Mouse (Mus musculus) neural tube, embryonic 15.5 days (tissue): ENCODE data around the gene Rfx7. TPM values are rescaled to one million over a fixed set of nuclear protein-coding genes. Genes with fewer than 3 reads are reported as not detected.
A peak's percentile ranks its signal among the peaks of the same experiment; 100 is the strongest.

ENCODE experiments used
- ATAC-seq: fragments of 200-750 bp; cut with Nextera tagmentation; 2 replicates; pipeline ENCODE4 v1.8.0; 2017; ENCODE audit warnings: mild to moderate bottlenecking, moderate TSS enrichment, moderate library complexity; ENCODE audit not compliant: low FRiP score
- H3K27ac ChIP-seq: fragments of 300-500 bp; sonication (generic); replicated peaks from 2 replicates; pipeline ENCODE4 v1.5.1; 2015; ENCODE audit warnings: mild to moderate bottlenecking, inconsistent platforms
- H3K27me3 ChIP-seq: fragments of 300-500 bp; sonication (generic); replicated peaks from 2 replicates; pipeline ENCODE4 v1.6.1; 2015; ENCODE audit warnings: inconsistent platforms
- H3K36me3 ChIP-seq: fragments of 300-500 bp; sonication (generic); 2 replicates; pipeline ENCODE4 v1.6.1; 2015; ENCODE audit warnings: inconsistent platforms
- H3K4me1 ChIP-seq: fragments of 300-500 bp; sonication (generic); 2 replicates; pipeline ENCODE4 v1.6.1; 2015; ENCODE audit warnings: inconsistent platforms
- H3K4me2 ChIP-seq: fragments of 300-500 bp; sonication (generic); 2 replicates; pipeline ENCODE4 v1.6.1; 2015; ENCODE audit warnings: inconsistent platforms, mild to moderate bottlenecking, moderate library complexity
- H3K4me3 ChIP-seq: fragments of 300-500 bp; sonication (generic); replicated peaks from 2 replicates; pipeline ENCODE4 v1.5.1; 2015; ENCODE audit warnings: mild to moderate bottlenecking, inconsistent platforms
- H3K9ac ChIP-seq: fragments of 300-500 bp; sonication (generic); replicated peaks from 2 replicates; pipeline ENCODE4 v1.6.1; 2015; ENCODE audit warnings: mild to moderate bottlenecking, inconsistent platforms
- H3K9me3 ChIP-seq: fragments of 300-500 bp; sonication (generic); replicated peaks from 2 replicates; pipeline ENCODE4 v1.6.1; 2016; ENCODE audit warnings: inconsistent platforms
- WGBS: fragments of 180-500 bp; shearing (Covaris S2); methylation state at CpG from one replicate; pipeline ENCODE4 v1.1.7; 2015; ENCODE audit warnings: mixed read lengths; 5-methylcytosine and 5-hydroxymethylcytosine counted together
- polyA plus RNA-seq: library from polyadenylated mRNA; unstranded; fragments of >200 nt; fragmentation: Nextera tagmentation; extraction: Ambion mirVana; gene quantifications from 2 replicates; pipeline ENCODE4 v1.2.1, GENCODE M21; 2015

Gene Rfx7
- 13.7 and 14.7 TPM in 2 replicates for polyA plus RNA-seq

DNA sequence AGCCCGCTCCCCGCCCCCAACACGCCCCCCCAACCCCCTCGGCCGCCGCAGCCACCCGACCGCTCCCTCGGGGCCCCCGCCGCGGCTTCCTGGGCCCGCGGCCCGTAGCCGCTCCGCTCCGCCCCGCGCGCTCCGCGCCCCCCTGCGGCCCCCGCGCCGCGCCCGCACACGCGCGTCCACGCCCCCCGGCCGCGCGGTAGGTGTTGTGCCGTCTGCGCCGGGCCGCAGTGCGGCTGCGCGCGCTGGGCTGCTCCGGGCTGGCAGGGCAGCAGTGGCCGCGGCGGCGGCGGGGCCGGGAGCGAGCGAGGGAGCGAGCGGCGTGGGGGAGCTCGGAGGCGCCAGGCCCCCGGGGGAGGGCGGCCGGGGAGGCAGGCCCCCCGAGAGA lies at the start of gene Rfx7:
TSS of gene Rfx7 (plus strand) at position 245 of the 385 bp plus-strand sequence.
- WGBS: 2% methylated on average over 52 of the region's 63 CpGs

DNA sequence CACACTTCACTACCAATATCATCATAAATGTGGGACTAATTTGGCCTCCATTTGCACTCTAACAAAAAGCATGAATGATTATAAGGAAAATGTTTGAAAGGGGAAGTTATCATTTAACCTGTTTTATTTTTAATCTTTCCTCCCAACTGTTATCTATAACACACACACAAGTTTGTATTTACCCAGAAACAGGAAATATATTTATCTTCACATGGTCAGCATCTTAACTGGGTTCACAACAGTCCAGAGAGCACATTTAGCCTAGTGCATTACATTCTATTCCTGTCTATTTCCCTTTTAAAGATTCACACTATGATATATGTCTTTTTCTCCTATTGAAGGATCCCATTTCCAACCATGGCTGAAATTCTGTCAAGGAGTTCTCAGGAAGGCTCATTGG lies 43.5 kb upstream of the Rfx7 start:
- H3K27ac ChIP-seq: no peak overlapping the region
- peaks cover 16% of the 10 kb centered on the region for H3K4me1 ChIP-seq
- no peak for ATAC-seq
- H3K4me3 ChIP-seq: no peak overlapping the region
- H3K4me2 ChIP-seq: no peak overlapping the region
- H3K36me3 ChIP-seq: no peaks in the 10 kb centered on the region; the same call in 1 of the 2 replicates
- H3K9me3 ChIP-seq: no peaks in the 10 kb centered on the region
- H3K9ac ChIP-seq: no peak overlapping the region
- H3K27me3 ChIP-seq: no peaks in the 10 kb centered on the region

More for the DNA sequence above, at the start of gene Rfx7:
- Histone ChIP-seq H3K27me3 (no peaks in the 10 kb centered on the region), H3K9me3 (no peaks in the 10 kb centered on the region), H3K9ac (peak within 1 kb of the TSS; percentile 97), H3K4me1 (peaks cover 19% of the 10 kb centered on the region), H3K4me3 (peak within 1 kb of the TSS; percentile 94), H3K4me2 (peak within 1 kb of the TSS; percentile 62), H3K36me3 (no peaks in the 10 kb centered on the region), H3K27ac (peak within 1 kb of the TSS; percentile 100)
- ATAC-seq: peak; percentile 92

DNA sequence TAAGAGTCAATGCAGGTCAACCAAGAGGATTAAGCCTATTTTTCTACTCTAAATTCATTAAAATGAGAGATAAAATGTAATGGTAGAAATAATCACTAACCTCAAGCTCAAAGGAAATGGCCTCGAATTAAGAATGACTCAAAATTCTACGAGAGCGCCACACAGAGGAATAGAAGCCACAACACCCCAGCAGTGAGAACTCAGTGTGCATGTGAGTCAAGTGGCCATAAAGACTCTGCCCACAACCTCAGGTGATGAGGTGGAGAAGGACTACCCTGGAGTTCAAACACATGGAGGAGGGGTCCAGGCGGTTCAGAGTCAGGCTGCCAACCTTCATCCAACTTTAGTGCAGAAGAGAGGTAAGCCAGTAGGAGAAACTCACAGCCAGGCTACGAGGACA lies 42.9 kb upstream of the Rfx7 start:
- Histone ChIP-seq H3K4me3 (no peak overlapping the region), H3K9ac (no peak overlapping the region), H3K36me3 (no peaks in the 10 kb centered on the region; the same call in 1 of the 2 replicates), H3K27me3 (no peaks in the 10 kb centered on the region), H3K4me2 (no peak overlapping the region), H3K27ac (no peak overlapping the region), H3K4me1 (peaks cover 16% of the 10 kb centered on the region), H3K9me3 (no peaks in the 10 kb centered on the region)
- no peak for ATAC-seq
- 96% methylated on average over 5 of the region's 5 CpGs for WGBS

DNA sequence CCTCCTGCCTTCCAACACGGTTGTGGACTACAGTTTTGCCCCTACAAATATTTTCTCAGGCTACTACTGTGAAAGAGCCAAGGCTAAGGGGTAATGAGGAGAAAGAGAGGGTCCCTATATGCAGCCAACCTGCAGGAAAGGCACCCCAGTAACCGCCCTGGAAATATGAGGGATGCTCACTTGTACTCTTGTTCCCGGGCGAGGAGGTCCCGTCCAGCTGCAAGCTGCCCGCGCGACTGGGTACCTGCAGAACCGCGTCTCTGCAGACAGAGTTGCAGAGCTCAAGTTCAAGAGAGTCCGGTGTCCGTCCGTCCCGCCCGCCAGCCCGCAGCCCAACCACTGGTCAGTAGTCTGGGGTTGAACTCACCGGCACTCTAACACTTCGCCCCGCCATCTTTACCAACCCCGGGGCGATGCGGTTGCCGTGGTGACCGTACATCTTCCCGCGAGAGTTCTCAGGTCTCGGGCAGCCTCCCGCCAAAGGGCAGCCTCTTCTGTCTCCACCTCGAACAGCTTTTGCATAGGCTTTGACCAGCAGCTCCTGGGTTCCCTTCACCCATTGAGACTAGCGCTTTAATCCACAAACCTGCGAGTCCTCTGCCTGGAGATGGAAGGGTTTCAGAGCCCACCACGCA lies 40.4 kb upstream of the Rfx7 start:
- H3K4me2 ChIP-seq: peak overlapping the region; percentile 79
- H3K27ac ChIP-seq: peak overlapping the region; percentile 87
- H3K36me3 ChIP-seq: no peaks in the 10 kb centered on the region; the same call in 1 of the 2 replicates
- under 1% methylated on average over 32 of the region's 32 CpGs for WGBS
- no peaks in the 10 kb centered on the region for H3K27me3 ChIP-seq
- H3K9ac ChIP-seq: peak overlapping the region; percentile 60
- no peaks in the 10 kb centered on the region for H3K9me3 ChIP-seq
- H3K4me1 ChIP-seq: peaks cover 16% of the 10 kb centered on the region
- H3K4me3 ChIP-seq: peak overlapping the region; percentile 74
- ATAC-seq: peak; percentile 95

DNA sequence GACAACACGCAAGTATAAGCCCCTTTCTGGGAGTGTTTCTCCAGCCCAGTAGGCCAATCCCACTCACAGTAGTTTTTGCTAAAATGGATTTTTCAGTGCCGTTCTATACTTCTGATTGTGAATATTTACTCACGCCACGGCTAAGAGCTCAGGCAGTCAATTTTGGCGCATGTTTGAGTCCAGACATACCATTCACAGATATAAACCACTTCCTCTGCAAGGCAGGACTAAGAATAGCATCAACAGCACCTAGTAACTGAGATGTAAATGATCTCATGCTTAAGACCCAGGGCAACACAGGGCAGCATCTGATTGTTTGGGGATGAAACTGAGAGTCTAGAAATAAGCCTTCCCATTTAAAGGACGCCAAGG lies 39.9 kb upstream of the Rfx7 start, which contains the start of gene Tex9:
TSS of gene Tex9 (minus strand) at position 19 of the 372 bp plus-strand sequence.
- Histone ChIP-seq H3K36me3 (no peaks in the 10 kb centered on the region; the same call in 1 of the 2 replicates), H3K27me3 (no peaks in the 10 kb centered on the region), H3K4me1 (peaks cover 16% of the 10 kb centered on the region), H3K9me3 (no peaks in the 10 kb centered on the region), H3K4me3 (peak within 1 kb of the TSS; percentile 74), H3K27ac (peak within 1 kb of the TSS; percentile 87), H3K4me2 (peak within 1 kb of the TSS; percentile 79), H3K9ac (peak within 1 kb of the TSS; percentile 60)
- peak; percentile 56; the same call in 1 of the 2 replicates for ATAC-seq
- WGBS: 7% methylated on average over 6 of the region's 6 CpGs

DNA sequence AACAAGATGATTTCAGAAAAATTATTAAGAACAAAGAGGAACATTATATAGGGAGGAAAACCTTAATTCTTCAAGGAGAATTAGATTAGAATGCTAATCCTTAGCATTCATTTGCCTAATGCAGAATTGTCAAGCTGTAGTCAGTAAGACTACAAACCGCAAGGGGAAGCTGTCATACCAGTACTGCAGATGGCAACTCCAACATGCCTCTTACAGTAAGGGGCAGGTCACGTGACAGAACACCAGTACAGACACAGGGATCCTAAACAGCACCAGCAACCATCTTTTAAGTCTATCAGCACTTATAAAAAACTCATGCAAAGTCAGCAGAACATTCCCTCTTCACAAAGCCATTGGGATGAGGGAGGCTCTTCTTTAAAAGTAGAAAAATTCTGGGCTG lies 38.6 kb upstream of the Rfx7 start:
- no peak overlapping the region for H3K4me2 ChIP-seq
- H3K27me3 ChIP-seq: no peaks in the 10 kb centered on the region
- ATAC-seq: no peak
- no peak overlapping the region for H3K4me3 ChIP-seq
- 93% methylated on average over 2 of the region's 2 CpGs for WGBS
- H3K9ac ChIP-seq: no peak overlapping the region
- H3K36me3 ChIP-seq: no peaks in the 10 kb centered on the region
- peaks cover 16% of the 10 kb centered on the region for H3K4me1 ChIP-seq
- no peaks in the 10 kb centered on the region for H3K9me3 ChIP-seq
- H3K27ac ChIP-seq: no peak overlapping the region

DNA sequence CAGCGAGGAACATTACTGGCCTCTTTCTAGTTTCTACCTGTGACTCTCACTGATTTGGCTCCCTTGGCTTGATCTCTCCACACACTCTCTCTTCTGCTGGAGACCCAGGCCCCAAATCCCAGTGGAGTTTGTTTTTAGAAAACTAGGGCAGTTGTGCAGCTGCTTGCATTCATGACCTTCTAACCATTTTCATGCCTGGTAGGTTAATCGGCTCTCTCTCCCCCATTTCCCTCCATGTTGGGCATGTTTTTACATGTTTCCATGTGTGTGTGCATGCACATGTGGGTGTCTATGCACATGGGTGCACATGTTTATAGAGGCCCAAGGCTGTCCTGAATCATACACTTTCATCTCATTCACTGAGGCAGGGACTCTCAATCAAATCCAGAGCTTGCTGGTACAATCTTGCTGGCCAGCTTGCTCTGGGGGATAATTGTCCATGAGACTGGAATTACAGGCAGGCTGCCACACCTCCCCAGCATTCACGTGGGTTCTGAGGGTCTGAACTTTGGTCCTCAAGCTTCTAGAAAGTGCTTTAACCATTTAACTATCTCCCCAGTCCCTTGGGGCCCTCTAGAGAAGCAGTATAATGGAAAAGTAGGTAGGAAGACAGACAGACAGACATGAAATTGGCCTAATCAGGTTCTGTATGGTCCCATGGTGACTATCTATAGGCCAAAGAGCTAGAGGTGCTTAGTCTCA lies 37.9 kb upstream of the Rfx7 start:
- no peak overlapping the region for H3K4me3 ChIP-seq
- no peak overlapping the region for H3K4me2 ChIP-seq
- no peaks in the 10 kb centered on the region for H3K36me3 ChIP-seq
- peaks cover 16% of the 10 kb centered on the region for H3K4me1 ChIP-seq
- WGBS: 83% methylated on average over 3 of the region's 3 CpGs
- H3K27me3 ChIP-seq: no peaks in the 10 kb centered on the region
- no peak for ATAC-seq
- no peak overlapping the region for H3K27ac ChIP-seq
- H3K9ac ChIP-seq: no peak overlapping the region
- no peaks in the 10 kb centered on the region for H3K9me3 ChIP-seq

DNA sequence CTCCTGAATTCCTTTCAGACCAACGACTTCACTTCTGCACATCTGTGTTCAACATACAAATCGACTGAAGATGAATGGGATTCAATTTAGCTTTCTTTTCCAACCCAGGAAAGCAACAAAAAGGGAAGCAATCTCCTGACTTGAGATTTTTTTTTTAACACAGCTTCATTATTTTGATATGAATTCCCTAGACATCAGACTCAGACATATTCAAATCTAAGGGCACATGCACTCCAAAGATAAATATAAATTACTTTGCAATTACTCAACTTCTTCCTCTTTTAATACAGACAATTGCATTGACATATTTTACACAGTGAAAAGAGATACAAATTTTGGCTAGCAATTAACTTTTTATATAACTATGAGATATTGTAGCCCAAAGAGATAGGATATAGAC lies 35.3 kb upstream of the Rfx7 start:
- no peak overlapping the region for H3K27ac ChIP-seq
- H3K9me3 ChIP-seq: no peaks in the 10 kb centered on the region
- H3K36me3 ChIP-seq: no peaks in the 10 kb centered on the region
- ATAC-seq: no peak
- no peak overlapping the region for H3K4me2 ChIP-seq
- peaks cover 6% of the 10 kb centered on the region for H3K4me1 ChIP-seq
- 66% methylated on average over 2 of the region's 2 CpGs for WGBS
- no peaks in the 10 kb centered on the region for H3K27me3 ChIP-seq
- no peak overlapping the region for H3K9ac ChIP-seq
- no peak overlapping the region for H3K4me3 ChIP-seq

DNA sequence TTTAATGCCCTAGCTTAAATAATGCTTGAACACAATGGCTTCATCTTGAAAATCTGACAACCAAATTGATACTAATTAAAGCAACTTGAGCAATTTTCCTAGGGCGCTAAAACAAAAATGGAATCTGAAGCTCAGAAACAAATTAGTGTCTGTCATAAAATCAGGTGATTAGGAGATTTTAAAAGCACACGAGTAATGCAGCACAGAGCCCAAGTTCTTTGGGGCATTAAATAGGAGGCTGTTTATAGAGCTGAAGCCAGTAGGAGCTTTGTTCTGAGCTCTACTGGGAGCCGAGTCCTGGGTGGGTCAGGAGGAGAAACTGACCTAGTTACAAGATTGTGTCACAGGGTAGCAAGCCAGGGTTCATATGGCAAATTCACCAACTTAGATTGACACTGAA lies 34.9 kb upstream of the Rfx7 start:
- H3K27me3 ChIP-seq: no peaks in the 10 kb centered on the region
- no peaks in the 10 kb centered on the region for H3K9me3 ChIP-seq
- ATAC-seq: no peak
- peaks cover 3% of the 10 kb centered on the region for H3K4me1 ChIP-seq
- no peaks in the 10 kb centered on the region for H3K36me3 ChIP-seq
- no peak overlapping the region for H3K27ac ChIP-seq
- H3K4me3 ChIP-seq: no peak overlapping the region
- no peak overlapping the region for H3K9ac ChIP-seq
- 56% methylated on average over 3 of the region's 3 CpGs for WGBS
- H3K4me2 ChIP-seq: no peak overlapping the region

DNA sequence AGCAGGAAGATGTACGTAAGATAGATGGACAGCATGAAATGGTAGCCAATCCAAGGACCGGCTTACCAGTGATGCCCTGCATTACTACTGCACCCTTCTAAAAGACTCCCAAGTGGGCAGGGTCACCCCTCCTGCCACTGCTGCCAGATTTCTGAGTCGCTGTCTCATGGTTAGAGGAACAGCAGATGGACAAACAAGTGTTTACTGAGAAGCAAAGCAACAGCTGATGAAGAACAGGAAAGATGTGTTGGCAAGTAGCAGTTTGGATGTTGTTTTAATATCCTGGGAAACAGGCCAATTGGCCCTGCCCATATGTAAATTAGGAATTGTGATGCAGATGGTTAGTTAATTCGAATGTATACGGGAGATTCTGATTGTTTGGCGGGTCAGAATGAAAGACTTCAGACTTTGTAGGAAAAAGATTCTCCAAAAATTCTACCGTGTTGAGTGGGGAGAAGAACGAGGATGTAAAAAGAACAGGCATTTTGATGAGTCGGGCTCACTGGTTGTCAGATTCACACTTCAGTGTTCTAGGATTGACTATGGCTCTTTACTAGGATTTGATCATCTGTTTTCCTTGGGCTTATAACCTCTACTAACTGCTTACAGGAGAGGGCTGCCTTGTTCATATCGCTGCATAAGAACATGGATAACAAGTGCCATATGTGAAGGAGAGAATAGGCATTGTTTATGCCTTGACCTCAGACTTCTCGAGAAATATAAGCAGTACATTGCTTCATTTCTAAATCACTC lies 19.6 kb upstream of the Rfx7 start:
- ATAC-seq: no peak
- Histone ChIP-seq H3K4me1 (no peaks in the 10 kb centered on the region), H3K4me3 (no peak overlapping the region), H3K9ac (no peak overlapping the region), H3K27me3 (no peaks in the 10 kb centered on the region), H3K4me2 (no peak overlapping the region), H3K9me3 (no peaks in the 10 kb centered on the region), H3K27ac (no peak overlapping the region), H3K36me3 (no peaks in the 10 kb centered on the region)
- 43% methylated on average over 11 of the region's 11 CpGs for WGBS

DNA sequence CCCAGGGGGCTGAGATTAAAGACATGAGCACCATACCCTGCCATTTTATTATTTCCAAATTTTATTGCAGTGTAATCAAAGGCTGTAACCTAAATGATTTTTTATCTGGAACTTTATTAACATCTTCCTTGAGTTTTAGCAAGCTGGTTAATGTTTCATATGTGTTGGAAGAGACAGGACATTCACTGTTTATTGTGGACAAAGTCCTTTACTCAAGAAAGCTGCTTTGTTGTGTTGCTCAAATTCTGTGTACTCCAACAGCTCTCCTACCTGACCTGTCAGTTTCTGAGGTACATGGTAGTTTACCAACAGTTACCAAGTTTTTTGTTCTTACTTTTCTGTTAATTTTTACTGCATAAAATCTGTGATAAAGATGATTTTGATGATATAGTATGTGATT lies 16.7 kb upstream of the Rfx7 start:
- Histone ChIP-seq H3K4me3 (no peak overlapping the region), H3K27ac (no peak overlapping the region), H3K4me1 (no peaks in the 10 kb centered on the region), H3K4me2 (no peak overlapping the region), H3K27me3 (no peaks in the 10 kb centered on the region), H3K9me3 (no peaks in the 10 kb centered on the region), H3K9ac (no peak overlapping the region), H3K36me3 (no peaks in the 10 kb centered on the region)
- ATAC-seq: no peak

DNA sequence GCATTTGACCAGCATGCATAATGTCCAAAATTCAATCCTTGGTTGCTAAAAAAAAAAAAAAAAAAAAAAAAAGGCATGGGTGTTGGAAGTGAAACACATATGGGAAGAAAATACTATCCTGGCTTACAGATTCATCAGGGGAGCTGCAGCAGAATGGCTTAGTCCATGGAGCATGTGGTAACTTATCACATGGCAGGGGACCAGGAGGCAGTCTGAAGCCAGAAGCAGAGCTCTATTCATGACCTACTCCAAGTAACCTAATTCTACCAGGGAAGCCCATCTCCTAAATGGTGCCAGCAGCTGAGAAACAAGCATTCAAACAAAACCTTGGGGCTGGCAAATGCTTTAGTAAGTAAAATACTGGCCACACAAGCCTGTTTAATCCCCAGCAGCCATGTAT lies 12.8 kb upstream of the Rfx7 start:
- Histone ChIP-seq H3K27me3 (no peaks in the 10 kb centered on the region), H3K9ac (no peak overlapping the region), H3K4me3 (no peak overlapping the region), H3K9me3 (no peaks in the 10 kb centered on the region), H3K4me2 (no peak overlapping the region), H3K4me1 (no peaks in the 10 kb centered on the region), H3K27ac (no peak overlapping the region), H3K36me3 (no peaks in the 10 kb centered on the region)
- ATAC-seq: no peak
